Comparison of ENCODE assay signal across 30 mouse cellular contexts in the genomic region with DNA sequence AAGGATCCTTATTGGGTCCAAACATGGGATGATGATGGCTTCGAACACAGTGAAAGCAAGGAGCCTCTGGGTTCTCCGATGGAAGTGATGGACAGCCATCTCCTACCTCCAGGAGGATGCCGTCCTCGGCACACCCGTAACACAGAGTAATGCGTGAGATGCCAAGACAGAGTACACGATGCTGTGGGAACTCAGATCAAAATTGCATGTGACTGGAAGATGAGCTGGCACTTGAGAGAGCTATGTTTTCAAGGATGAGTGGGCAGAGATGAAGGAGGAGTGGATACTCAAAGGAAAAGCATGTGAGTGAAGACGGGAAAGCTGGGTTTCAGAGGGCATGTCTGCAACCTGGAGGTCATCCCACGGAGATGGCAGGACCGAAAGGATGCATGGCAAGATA.
"Had no signal": no experiment of that assay in that cellular context is flagged by ENCODE, and none has a peak within 500 bp of the region (broad histone marks: within the 10 kb centered on the region; RNA-seq: fewer than 3 reads in every experiment).

No protein-coding gene starts in this region.

- H3K27ac ChIP-seq: left cerebral cortex, adult 2 months; limb, embryonic 10.5 days; limb, embryonic 12.5 days; limb, embryonic 13.5 days; limb, embryonic 15.5 days; liver, embryonic 12.5 days; liver, embryonic 13.5 days; liver, embryonic 14.5 days; liver, embryonic 15.5 days; lung, embryonic 15.5 days; macrophage; midbrain, embryonic 12.5 days; midbrain, embryonic 13.5 days; midbrain, embryonic 15.5 days had no signal

- H3K4me3 ChIP-seq: left cerebral cortex, adult 2 months; limb, embryonic 10.5 days; limb, embryonic 12.5 days; limb, embryonic 13.5 days; limb, embryonic 15.5 days; liver, embryonic 12.5 days; liver, embryonic 13.5 days; liver, embryonic 15.5 days; lung, embryonic 15.5 days; megakaryocyte, embryonic 14.5 days; midbrain, embryonic 12.5 days; midbrain, embryonic 13.5 days; midbrain, embryonic 15.5 days; myocyte had no signal

- DNase-seq: left cerebral cortex, postnatal 4 days; liver; liver, embryonic 13.5 days; liver, postnatal 0 days; lung, adult 18-20 months; lung, adult 2 months; lung, embryonic 14.5 days; lung, postnatal 10 days; lung, postnatal 14 days; lung, postnatal 36 days; lung, postnatal 4 days; midbrain, embryonic 14.5 days had no signal

- H3K36me3 ChIP-seq: limb, embryonic 10.5 days; limb, embryonic 12.5 days; limb, embryonic 13.5 days; limb, embryonic 15.5 days; liver, embryonic 12.5 days; liver, embryonic 13.5 days; liver, embryonic 15.5 days; lung, embryonic 15.5 days; midbrain, embryonic 12.5 days; midbrain, embryonic 13.5 days; midbrain, embryonic 15.5 days had no signal

- H3K27me3 ChIP-seq: midbrain, embryonic 15.5 days had no signal

- H3K9me3 ChIP-seq: limb, embryonic 10.5 days; limb, embryonic 12.5 days; limb, embryonic 13.5 days; limb, embryonic 15.5 days; liver, embryonic 12.5 days; liver, embryonic 13.5 days; liver, embryonic 15.5 days; lung, embryonic 15.5 days; midbrain, embryonic 12.5 days; midbrain, embryonic 13.5 days; midbrain, embryonic 15.5 days had no signal

- H3K4me2 ChIP-seq: limb, embryonic 12.5 days; limb, embryonic 13.5 days; limb, embryonic 15.5 days; liver, embryonic 11.5 days; liver, embryonic 12.5 days; liver, embryonic 13.5 days; liver, embryonic 15.5 days; lung, embryonic 14.5 days; lung, embryonic 15.5 days; midbrain, embryonic 12.5 days; midbrain, embryonic 13.5 days; midbrain, embryonic 15.5 days had no signal

- ATAC-seq: liver, embryonic 12.5 days; liver, postnatal 0 days; lung, postnatal 0 days; midbrain, embryonic 13.5 days; midbrain, embryonic 15.5 days; midbrain, embryonic 16.5 days had no signal

- H3K9ac ChIP-seq: limb, embryonic 12.5 days; limb, embryonic 13.5 days; limb, embryonic 15.5 days; liver, embryonic 12.5 days; liver, embryonic 13.5 days; liver, embryonic 14.5 days; liver, embryonic 15.5 days; liver, postnatal 0 days; lung, embryonic 14.5 days; lung, embryonic 15.5 days; midbrain, embryonic 12.5 days; midbrain, embryonic 13.5 days; midbrain, embryonic 15.5 days had no signal
